Mouse (Mus musculus): ENCODE results near the gene Sestd1.

DNA sequence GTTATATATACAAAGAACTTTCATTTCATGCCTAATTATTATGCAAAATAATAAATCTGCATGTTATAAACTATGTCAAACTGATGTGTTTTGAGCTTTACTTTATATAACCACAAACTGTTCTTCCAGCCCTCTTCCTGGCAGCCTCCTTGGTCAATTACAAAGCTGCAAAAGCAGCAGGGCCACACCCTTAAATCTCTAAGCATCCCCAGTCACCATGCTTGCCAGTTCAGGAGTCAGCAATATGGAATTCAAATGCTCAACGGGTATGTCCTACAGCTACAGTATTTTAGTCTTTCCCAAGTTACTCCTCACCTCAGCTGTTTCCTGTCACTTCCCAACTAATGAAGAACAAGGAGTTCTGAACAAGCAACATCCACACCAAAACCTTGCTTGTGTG, 10.3 kb downstream of the Sestd1 start:
- TF ChIP-seq USF1 (IDR thresholded peaks at IDR 0.05; ENCODE audit: low read depth) (no peak), POLR2A (IDR thresholded peaks at IDR 0.05; ENCODE audit: insufficient read length, low read depth) (no peak), MAX (IDR thresholded peaks at IDR 0.05; ENCODE audit: low read depth) (no peak), E2F4 (IDR thresholded peaks at IDR 0.05; ENCODE audit: insufficient read depth) (no peak), SRF (IDR thresholded peaks at IDR 0.05; ENCODE audit: control insufficient read depth, insufficient read length, low read depth) (no peak), CEBPB (IDR thresholded peaks at IDR 0.05; ENCODE audit: insufficient read depth, poor library complexity, severe bottlenecking) (no peak)

Data from myocyte (in vitro differentiated cells).